Mouse (Mus musculus) bone marrow, adult 2 months (tissue): ENCODE data around the gene Sart3.

Experiments
- CTCF ChIP-seq: fragments of 200-500 bp; IDR thresholded peaks from 2 replicates; pipeline ENCODE4 v1.5.1; 2011; ENCODE audit warnings: low read length, control low read depth; ENCODE audit not compliant: control insufficient read depth, insufficient read depth
- POLR2A ChIP-seq: fragments of 200-500 bp; IDR thresholded peaks from 2 replicates; pipeline ENCODE4 v1.6.1; 2011; ENCODE audit warnings: low read depth, mild to moderate bottlenecking, control low read depth, low read length, borderline replicate concordance; ENCODE audit not compliant: control insufficient read depth

GRCm38 (mm10) chr5:113800280-113800679 is 28.0 kb upstream of the Sart3 start, which contains the start of gene Tmem119:
- TF ChIP-seq CTCF (no peak), POLR2A (no peak)
